Comparison of ENCODE assay signal across 22 mouse cellular contexts in genomic region chr9:42417352-42417952, GRCm38 (mm10). TPM values are rescaled to one million over a fixed set of nuclear protein-coding genes. Genes with fewer than 3 reads are reported as not detected.
A peak's percentile ranks its signal among the peaks of the same experiment; 100 is the strongest.
DNase-seq lines count a peak whose midpoint lies in the region; ATAC-seq and TF ChIP-seq lines count a peak whose summit lies in the region.
"Had no signal": no experiment of that assay in that cellular context is flagged by ENCODE, and none has a peak within 500 bp of the region (broad histone marks: within the 10 kb centered on the region; RNA-seq: fewer than 3 reads in every experiment).

No protein-coding gene starts in this region.

- no peaks in the 10 kb centered on the region; the same call in 1 of the 2 replicates for H3K4me1 ChIP-seq in forebrain, postnatal 0 days (ENCODE audit: insufficient read depth)
- H3K4me1 ChIP-seq in forebrain, embryonic 11.5 days (replicated peaks; ENCODE audit: control insufficient read depth, insufficient read depth, low read length), result no peaks in the 10 kb centered on the region; the same call in 1 of the 2 replicates
- H3K4me1 ChIP-seq in heart, embryonic 14.5 days (ENCODE audit: control insufficient read depth in 2 of 2, insufficient read depth in 2 of 2, low read length in 2 of 2), result peaks cover 0 to 3% of the 10 kb centered on the region in 2 experiments; a peak in 2 of 4 replicates
- no peaks in the 10 kb centered on the region for H3K4me1 ChIP-seq in heart, embryonic 12.5 days (replicated peaks)
- H3K4me1 ChIP-seq in stomach, postnatal 0 days (replicated peaks; ENCODE audit: control insufficient read depth, insufficient read depth), result no peaks in the 10 kb centered on the region
- H3K4me1 ChIP-seq in kidney, adult 2 months (ENCODE audit: control insufficient read depth, insufficient read depth, low read length), result no peaks in the 10 kb centered on the region

- no peak for TF ChIP-seq EP300 in stomach, postnatal 0 days (optimal IDR thresholded peaks at IDR 0.05)

- no peaks in the 10 kb centered on the region for H3K9me3 ChIP-seq in forebrain, postnatal 0 days (ENCODE audit: low read length)
- no peaks in the 10 kb centered on the region for H3K9me3 ChIP-seq in forebrain, embryonic 11.5 days (ENCODE audit: control insufficient read depth, low read length)
- H3K9me3 ChIP-seq in heart, embryonic 14.5 days (ENCODE audit: control insufficient read depth, low read length), result no peaks in the 10 kb centered on the region
- no peaks in the 10 kb centered on the region for H3K9me3 ChIP-seq in heart, embryonic 12.5 days (replicated peaks)
- no peaks in the 10 kb centered on the region for H3K9me3 ChIP-seq in stomach, postnatal 0 days (ENCODE audit: control insufficient read depth, low read length)
- H3K9me3 ChIP-seq: neural tube, embryonic 13.5 days had no signal

- H3K27ac ChIP-seq in forebrain, postnatal 0 days (ENCODE audit: low read depth, low read length), result no peak overlapping the region
- no peak overlapping the region for H3K27ac ChIP-seq in forebrain, embryonic 11.5 days (ENCODE audit: low read depth, low read length)
- H3K27ac ChIP-seq in heart, embryonic 14.5 days (replicated peaks in 1 of 2; ENCODE audit: control insufficient read depth in 1 of 2, insufficient read depth in 1 of 2, low read depth in 2 of 2, low read length in 2 of 2), result no peak overlapping the region
- no peak overlapping the region for H3K27ac ChIP-seq in heart, embryonic 12.5 days (ENCODE audit: poor library complexity, severe bottlenecking)
- no peak overlapping the region for H3K27ac ChIP-seq in stomach, postnatal 0 days (replicated peaks)
- no peak overlapping the region for H3K27ac ChIP-seq in kidney, adult 2 months (ENCODE audit: insufficient read depth, low read depth, low read length)
- H3K27ac ChIP-seq: heart, adult 2 months; hindbrain, embryonic 14.5 days; kidney, postnatal 0 days; liver, embryonic 14.5 days; neural tube, embryonic 13.5 days had no signal

- no peak for TF ChIP-seq CTCF in forebrain, postnatal 0 days (IDR thresholded peaks at IDR 0.05; ENCODE audit: low read depth)
- TF ChIP-seq CTCF in stomach, postnatal 0 days (IDR thresholded peaks at IDR 0.05; ENCODE audit: low read depth), result no peak
- no peak for TF ChIP-seq CTCF in kidney, adult 2 months (conservative IDR thresholded peaks at IDR 0.05; ENCODE audit: insufficient read depth, insufficient read length, low read depth, low read length)

- peak; percentile 34; the same call in 1 of the 2 replicates for ATAC-seq in forebrain, postnatal 0 days
- no peak for ATAC-seq in forebrain, embryonic 11.5 days (replicated peaks; ENCODE audit: low FRiP score)
- peak; percentile 72 for ATAC-seq in heart, embryonic 14.5 days (ENCODE audit: insufficient number of reproducible peaks, insufficient read depth, low FRiP score, low read depth)
- ATAC-seq in heart, embryonic 12.5 days (ENCODE audit: insufficient number of reproducible peaks, low FRiP score), result no peak
- peak; percentile 61 for ATAC-seq in stomach, postnatal 0 days (ENCODE audit: low FRiP score, low TSS enrichment)
- ATAC-seq: forebrain, embryonic 16.5 days had no signal

- no peak overlapping the region for H3K4me3 ChIP-seq in forebrain, postnatal 0 days (ENCODE audit: low read depth, low read length)
- H3K4me3 ChIP-seq in forebrain, embryonic 11.5 days (ENCODE audit: low read depth, low read length), result no peak overlapping the region
- no peak overlapping the region for H3K4me3 ChIP-seq in heart, embryonic 14.5 days (ENCODE audit: control insufficient read depth in 1 of 2, insufficient read depth in 1 of 2, low read depth in 1 of 2, low read length in 2 of 2)
- no peak overlapping the region for H3K4me3 ChIP-seq in heart, embryonic 12.5 days
- H3K4me3 ChIP-seq in stomach, postnatal 0 days (ENCODE audit: low read depth, low read length), result no peak overlapping the region
- H3K4me3 ChIP-seq in kidney, adult 2 months (ENCODE audit: insufficient read depth, low read depth, low read length), result no peak overlapping the region
- H3K4me3 ChIP-seq: heart, adult 2 months; neural tube, embryonic 13.5 days had no signal

- H3K36me3 ChIP-seq in forebrain, postnatal 0 days (ENCODE audit: insufficient read depth), result peaks cover 30% of the 10 kb centered on the region
- H3K36me3 ChIP-seq in forebrain, embryonic 11.5 days (ENCODE audit: control insufficient read depth, insufficient read depth, low read length), result no peaks in the 10 kb centered on the region; the same call in 1 of the 2 replicates
- 0 out of 2 replicates have a peak, but pooled peaks cover 9% of the 10 kb centered on the region for H3K36me3 ChIP-seq in heart, embryonic 14.5 days (ENCODE audit: control insufficient read depth, insufficient read depth, low read length)
- peaks cover 13% of the 10 kb centered on the region; the same call in 1 of the 2 replicates for H3K36me3 ChIP-seq in heart, embryonic 12.5 days
- H3K36me3 ChIP-seq in stomach, postnatal 0 days (ENCODE audit: control insufficient read depth, insufficient read depth, low read length), result no peaks in the 10 kb centered on the region; the same call in 1 of the 2 replicates
- H3K36me3 ChIP-seq in kidney, adult 2 months (ENCODE audit: control insufficient read depth, insufficient read depth, low read length), result peaks cover 3% of the 10 kb centered on the region; the same call in 1 of the 2 replicates

- no peak for DNase-seq in forebrain, postnatal 0 days
- DNase-seq in forebrain, embryonic 11.5 days (ENCODE audit: low spot score), result no peak
- DNase-seq in heart, postnatal 4 days, result peak; percentile 13
- DNase-seq in stomach, postnatal 0 days (ENCODE audit: low spot score), result no peak
- no peak for DNase-seq in right cerebral cortex, postnatal 25 days
- no peak for DNase-seq in kidney, adult 2 months
- DNase-seq: cerebellum, adult 11-12 months; cerebellum, postnatal 14 days; layer of hippocampus, postnatal 36 days; midbrain, embryonic 14.5 days; spleen, adult 18-20 months had no signal

- no peak for TF ChIP-seq POLR2A in kidney, adult 2 months (IDR thresholded peaks at IDR 0.05; ENCODE audit: low read depth, low read length)

- H3K27me3 ChIP-seq in forebrain, postnatal 0 days (ENCODE audit: insufficient read depth, low read length), result no peaks in the 10 kb centered on the region
- H3K27me3 ChIP-seq in forebrain, embryonic 11.5 days (ENCODE audit: control insufficient read depth, insufficient read depth, low read length), result no peaks in the 10 kb centered on the region
- H3K27me3 ChIP-seq in heart, embryonic 14.5 days (ENCODE audit: control insufficient read depth, insufficient read depth, low read length), result no peaks in the 10 kb centered on the region
- no peaks in the 10 kb centered on the region for H3K27me3 ChIP-seq in heart, embryonic 12.5 days (replicated peaks)
- H3K27me3 ChIP-seq in stomach, postnatal 0 days (ENCODE audit: control insufficient read depth, insufficient read depth, low read length), result no peaks in the 10 kb centered on the region
- H3K27me3 ChIP-seq in kidney, adult 2 months (replicated peaks; ENCODE audit: control insufficient read depth, insufficient read depth, low read length), result no peaks in the 10 kb centered on the region
- H3K27me3 ChIP-seq: CH12.LX; neural tube, embryonic 13.5 days had no signal

- 66% methylated on average over 12 of the region's 12 CpGs for WGBS in forebrain, postnatal 0 days
- 79% methylated on average over 12 of the region's 12 CpGs for WGBS in forebrain, embryonic 11.5 days
- WGBS in heart, embryonic 14.5 days, result 64% methylated on average over 12 of the region's 12 CpGs
- 75% methylated on average over 12 of the region's 12 CpGs for WGBS in heart, embryonic 12.5 days
- 57% methylated on average over 12 of the region's 12 CpGs for WGBS in stomach, postnatal 0 days
- WGBS in kidney, adult 2 months, result 69% methylated on average over 12 of the region's 12 CpGs

- H3K9ac ChIP-seq in forebrain, postnatal 0 days, result no peak overlapping the region
- no peak overlapping the region for H3K9ac ChIP-seq in forebrain, embryonic 11.5 days (ENCODE audit: low read length)
- H3K9ac ChIP-seq in heart, embryonic 14.5 days (ENCODE audit: low read length), result no peak overlapping the region
- no peak overlapping the region for H3K9ac ChIP-seq in heart, embryonic 12.5 days
- no peak overlapping the region for H3K9ac ChIP-seq in stomach, postnatal 0 days (ENCODE audit: low read length)
- H3K9ac ChIP-seq: hindbrain, embryonic 14.5 days; liver, embryonic 14.5 days; neural tube, embryonic 13.5 days had no signal

- H3K4me2 ChIP-seq in forebrain, postnatal 0 days (ENCODE audit: low read depth), result no peak overlapping the region
- H3K4me2 ChIP-seq in forebrain, embryonic 11.5 days (ENCODE audit: low read depth, low read length, severe bottlenecking), result no peak overlapping the region
- no peak overlapping the region for H3K4me2 ChIP-seq in heart, embryonic 14.5 days (ENCODE audit: low read length)
- H3K4me2 ChIP-seq in heart, embryonic 12.5 days, result no peak overlapping the region
- no peak overlapping the region for H3K4me2 ChIP-seq in stomach, postnatal 0 days (replicated peaks; ENCODE audit: low read depth)
- H3K4me2 ChIP-seq: hindbrain, embryonic 14.5 days; neural tube, embryonic 13.5 days had no signal

RNA-seq across cellular contexts. Expression of gene Tecta, which starts 17.7 kb away (rescaled TPM):
- 0.43 and 0.46 TPM in 2 replicates for total RNA-seq in forebrain, postnatal 0 days (2014; rRNA removed)
- 0.31 and 0.36 TPM in 2 replicates for polyA plus RNA-seq in forebrain, postnatal 0 days (2015; fragmentation: Nextera tagmentation; extraction: Ambion mirVana)
- polyA plus RNA-seq in forebrain, embryonic 11.5 days (2014; fragmentation: Nextera tagmentation; extraction: Ambion mirVana), result 0.15 and 0.16 TPM in 2 replicates
- polyA plus RNA-seq in heart, embryonic 14.5 days (2014; fragmentation: Nextera tagmentation; extraction: Ambion mirVana), result 0.13 TPM in 1 of 2 replicates, not detected in the other
- polyA plus RNA-seq in heart, embryonic 12.5 days (2016; fragmentation: Nextera tagmentation; extraction: Ambion mirVana), result 0.08 and 0.19 TPM in 2 replicates
- total RNA-seq in heart, postnatal 4 days (2021), result under 1 TPM; 0.19 to 0.23 TPM
- polyA plus RNA-seq in stomach, postnatal 0 days (2015; fragmentation: Nextera tagmentation; extraction: Ambion mirVana), result 0.05 and 0.12 TPM in 2 replicates
- polyA plus RNA-seq in kidney, adult 2 months (2012; rRNA removed), result 0.01 and 0.08 TPM in 2 replicates
- total RNA-seq: megakaryocyte, adult 5-6 weeks; MEL had no signal

Comparison
In these comparisons a context has a peak if more than half of its experiments do, and no peak if none do; other contexts are left out.
1. ATAC-seq: peak in forebrain, postnatal 0 days (single experiment), heart, embryonic 14.5 days (single experiment) and stomach, postnatal 0 days (single experiment); none in forebrain, embryonic 11.5 days (single experiment) and heart, embryonic 12.5 days (single experiment).